Mouse (Mus musculus): Measurements from ENCODE around the gene Bcl10. TPM values are rescaled to one million over a fixed set of nuclear protein-coding genes. Genes with fewer than 3 reads are reported as not detected.

Gene Bcl10
- polyA plus RNA-seq, 1 experiment from 2014 or later, result 54.3 TPM

GRCm38 (mm10) chr3:145890346-145891132, 32.1 kb upstream of the Bcl10 start:
- no peak overlapping the region for H3K4me3 ChIP-seq (ENCODE audit: low read depth, low read length)
- no peak overlapping the region for H3K4me2 ChIP-seq (replicated peaks; ENCODE audit: low read depth, low read length)
- ATAC-seq (no peak), DNase-seq (ENCODE audit: low spot score) (no peak)
- TF ChIP-seq CTCF (IDR thresholded peaks at IDR 0.05), result no peak
- no peak for TF ChIP-seq EP300 (IDR thresholded peaks at IDR 0.05)
- peaks cover 6% of the 10 kb centered on the region; the same call in 1 of the 2 replicates for H3K4me1 ChIP-seq (ENCODE audit: insufficient read depth, low read depth, low read length)
- no peaks in the 10 kb centered on the region for H3K9me3 ChIP-seq (ENCODE audit: low read length)
- 78% methylated on average over 18 of the region's 18 CpGs for whole genome bisulfite sequencing
- no peak overlapping the region for H3K9ac ChIP-seq (replicated peaks; ENCODE audit: low read depth)
- H3K27me3 ChIP-seq (replicated peaks; ENCODE audit: insufficient read depth, low read length), result no peaks in the 10 kb centered on the region
- no peak overlapping the region for H3K27ac ChIP-seq (ENCODE audit: low read length)
- H3K36me3 ChIP-seq (ENCODE audit: insufficient read depth, low read length), result no peaks in the 10 kb centered on the region

- H3K4me1 ChIP-seq (ENCODE audit: insufficient read depth, low read depth, low read length), result no peaks in the 10 kb centered on the region
- H3K4me2 ChIP-seq (replicated peaks; ENCODE audit: low read depth, low read length), result no peak overlapping the region
- H3K36me3 ChIP-seq (ENCODE audit: insufficient read depth, low read length), result no peaks in the 10 kb centered on the region
- H3K27me3 ChIP-seq (replicated peaks; ENCODE audit: insufficient read depth, low read length), result no peaks in the 10 kb centered on the region
- DNase-seq (ENCODE audit: low spot score) (peak; percentile 37), ATAC-seq (peak; percentile 65)
- TF ChIP-seq EP300 (IDR thresholded peaks at IDR 0.05) (peak; percentile 42), CTCF (IDR thresholded peaks at IDR 0.05) (no peak)
- 42% methylated on average over 3 of the region's 3 CpGs for WGBS
- no peak overlapping the region for H3K9ac ChIP-seq (replicated peaks; ENCODE audit: low read depth)
- H3K9me3 ChIP-seq (ENCODE audit: low read length), result no peaks in the 10 kb centered on the region
- H3K27ac ChIP-seq (ENCODE audit: low read length), result no peak overlapping the region
- H3K4me3 ChIP-seq (ENCODE audit: low read depth, low read length), result no peak overlapping the region
Measured at GRCm38 (mm10) chr3:145892451-145892850, 30.2 kb upstream of the Bcl10 start.

GRCm38 (mm10) chr3:145894131-145894530, 28.5 kb upstream of the Bcl10 start:
- no peaks in the 10 kb centered on the region for H3K36me3 ChIP-seq (ENCODE audit: insufficient read depth, low read length)
- H3K4me3 ChIP-seq (ENCODE audit: low read depth, low read length), result no peak overlapping the region
- no peak for DNase-seq (ENCODE audit: low spot score)
- no peaks in the 10 kb centered on the region for H3K4me1 ChIP-seq (ENCODE audit: insufficient read depth, low read depth, low read length)
- WGBS, result 66% methylated on average over 12 of the region's 12 CpGs
- no peak overlapping the region for H3K27ac ChIP-seq (ENCODE audit: low read length)
- H3K9ac ChIP-seq (replicated peaks; ENCODE audit: low read depth), result no peak overlapping the region
- no peak overlapping the region for H3K4me2 ChIP-seq (replicated peaks; ENCODE audit: low read depth, low read length)
- no peak for ATAC-seq
- no peaks in the 10 kb centered on the region for H3K27me3 ChIP-seq (replicated peaks; ENCODE audit: insufficient read depth, low read length)
- no peaks in the 10 kb centered on the region for H3K9me3 ChIP-seq (ENCODE audit: low read length)
- no peak for TF ChIP-seq CTCF (IDR thresholded peaks at IDR 0.05)
- TF ChIP-seq EP300 (IDR thresholded peaks at IDR 0.05), result no peak

- 57% methylated on average over 11 of the region's 11 CpGs for WGBS
- H3K27me3 ChIP-seq (replicated peaks; ENCODE audit: insufficient read depth, low read length), result no peaks in the 10 kb centered on the region
- no peak overlapping the region for H3K4me2 ChIP-seq (replicated peaks; ENCODE audit: low read depth, low read length)
- H3K9me3 ChIP-seq (ENCODE audit: low read length), result no peaks in the 10 kb centered on the region
- DNase-seq (ENCODE audit: low spot score), result no peak
- no peaks in the 10 kb centered on the region for H3K4me1 ChIP-seq (ENCODE audit: insufficient read depth, low read depth, low read length)
- TF ChIP-seq EP300 (IDR thresholded peaks at IDR 0.05), result no peak
- H3K27ac ChIP-seq (ENCODE audit: low read length), result no peak overlapping the region
- no peak for ATAC-seq
- H3K36me3 ChIP-seq (ENCODE audit: insufficient read depth, low read length), result no peaks in the 10 kb centered on the region
- H3K4me3 ChIP-seq (ENCODE audit: low read depth, low read length), result no peak overlapping the region
- no peak overlapping the region for H3K9ac ChIP-seq (replicated peaks; ENCODE audit: low read depth)
Measured at GRCm38 (mm10) chr3:145897749-145898148, 24.9 kb upstream of the Bcl10 start.

- WGBS, result 79% methylated on average over 8 of the region's 8 CpGs
- no peak overlapping the region for H3K9ac ChIP-seq (replicated peaks; ENCODE audit: low read depth)
Measured at GRCm38 (mm10) chr3:145899832-145900231, 22.8 kb upstream of the Bcl10 start.

GRCm38 (mm10) chr3:145903530-145903929, 19.1 kb upstream of the Bcl10 start:
- Histone ChIP-seq H3K4me1 (ENCODE audit: insufficient read depth, low read depth, low read length) (no peaks in the 10 kb centered on the region), H3K9me3 (ENCODE audit: low read length) (no peaks in the 10 kb centered on the region), H3K36me3 (ENCODE audit: insufficient read depth, low read length) (no peaks in the 10 kb centered on the region), H3K27me3 (replicated peaks; ENCODE audit: insufficient read depth, low read length) (no peaks in the 10 kb centered on the region), H3K4me2 (replicated peaks; ENCODE audit: low read depth, low read length) (no peak overlapping the region), H3K4me3 (ENCODE audit: low read depth, low read length) (no peak overlapping the region), H3K27ac (ENCODE audit: low read length) (no peak overlapping the region), H3K9ac (replicated peaks; ENCODE audit: low read depth) (no peak overlapping the region)
- TF ChIP-seq CTCF (IDR thresholded peaks at IDR 0.05) (no peak), EP300 (IDR thresholded peaks at IDR 0.05) (no peak)
- WGBS, result 79% methylated on average over 8 of the region's 8 CpGs
- no peak for ATAC-seq
- no peak for DNase-seq (ENCODE audit: low spot score)

More at GRCm38 (mm10) chr3:145899832-145900231, 22.8 kb upstream of the Bcl10 start:
- Histone ChIP-seq H3K4me3 (ENCODE audit: low read depth, low read length) (no peak overlapping the region), H3K36me3 (ENCODE audit: insufficient read depth, low read length) (no peaks in the 10 kb centered on the region), H3K27me3 (replicated peaks; ENCODE audit: insufficient read depth, low read length) (no peaks in the 10 kb centered on the region), H3K9me3 (ENCODE audit: low read length) (no peaks in the 10 kb centered on the region), H3K4me1 (ENCODE audit: insufficient read depth, low read depth, low read length) (no peaks in the 10 kb centered on the region), H3K4me2 (replicated peaks; ENCODE audit: low read depth, low read length) (no peak overlapping the region), H3K27ac (ENCODE audit: low read length) (no peak overlapping the region)
- no peak for DNase-seq (ENCODE audit: low spot score)
- no peak for ATAC-seq
- TF ChIP-seq CTCF (IDR thresholded peaks at IDR 0.05) (no peak), EP300 (IDR thresholded peaks at IDR 0.05) (no peak)

Data from lung, postnatal 0 days (tissue).